Mouse (Mus musculus): ENCODE data around the gene Bdh1. TPM values are rescaled to one million over a fixed set of nuclear protein-coding genes. Genes with fewer than 3 reads are reported as not detected.

The Bdh1 gene
- polyA plus RNA-seq, 1 experiment from 2014 or later: 327 TPM

GRCm38 (mm10) chr16:31402096-31402495 is 20.0 kb upstream of the Bdh1 start:
- no peak for TF ChIP-seq CTCF (IDR thresholded peaks at IDR 0.05; ENCODE audit: low read depth)
- 45% methylated on average over 8 of the region's 8 CpGs for WGBS

GRCm38 (mm10) chr16:31403971-31404370 is 18.1 kb upstream of the Bdh1 start:
- H3K36me3 ChIP-seq (ENCODE audit: control insufficient read depth, insufficient read depth): no peaks in the 10 kb centered on the region
- H3K9ac ChIP-seq (ENCODE audit: low read depth, low read length): no peak overlapping the region
- H3K4me1 ChIP-seq (replicated peaks; ENCODE audit: control insufficient read depth, insufficient read depth, low read length): no peaks in the 10 kb centered on the region
- TF ChIP-seq CTCF (IDR thresholded peaks at IDR 0.05; ENCODE audit: low read depth): no peak
- H3K4me2 ChIP-seq (replicated peaks; ENCODE audit: low read depth): no peak overlapping the region
- H3K4me3 ChIP-seq (ENCODE audit: low read depth, low read length): no peak overlapping the region
- no peak for ATAC-seq
- H3K27ac ChIP-seq (ENCODE audit: low read depth, low read length): no peak overlapping the region
- 0 out of 2 replicates have a peak, but pooled peaks cover 2% of the 10 kb centered on the region for H3K9me3 ChIP-seq (ENCODE audit: control insufficient read depth)
- H3K27me3 ChIP-seq (replicated peaks; ENCODE audit: control insufficient read depth, insufficient read depth, low read length): no peaks in the 10 kb centered on the region
- 85% methylated on average over 4 of the region's 4 CpGs for WGBS

More at GRCm38 (mm10) chr16:31402096-31402495, 20.0 kb upstream of the Bdh1 start:
- ATAC-seq: no peak
- Histone ChIP-seq H3K4me2 (replicated peaks; ENCODE audit: low read depth) (no peak overlapping the region), H3K27ac (ENCODE audit: low read depth, low read length) (no peak overlapping the region), H3K9me3 (ENCODE audit: control insufficient read depth) (no peaks in the 10 kb centered on the region), H3K27me3 (replicated peaks; ENCODE audit: control insufficient read depth, insufficient read depth, low read length) (no peaks in the 10 kb centered on the region), H3K9ac (ENCODE audit: low read depth, low read length) (no peak overlapping the region), H3K4me3 (ENCODE audit: low read depth, low read length) (no peak overlapping the region), H3K4me1 (replicated peaks; ENCODE audit: control insufficient read depth, insufficient read depth, low read length) (no peaks in the 10 kb centered on the region), H3K36me3 (ENCODE audit: control insufficient read depth, insufficient read depth) (no peaks in the 10 kb centered on the region)

- H3K27me3 ChIP-seq (replicated peaks; ENCODE audit: control insufficient read depth, insufficient read depth, low read length): no peaks in the 10 kb centered on the region
- no peak overlapping the region for H3K9ac ChIP-seq (ENCODE audit: low read depth, low read length)
- no peaks in the 10 kb centered on the region for H3K4me1 ChIP-seq (replicated peaks; ENCODE audit: control insufficient read depth, insufficient read depth, low read length)
- H3K9me3 ChIP-seq (ENCODE audit: control insufficient read depth): 0 out of 2 replicates have a peak, but pooled peaks cover 2% of the 10 kb centered on the region
- no peak overlapping the region for H3K27ac ChIP-seq (ENCODE audit: low read depth, low read length)
- WGBS: 58% methylated on average over 1 of the region's 1 CpGs
- no peaks in the 10 kb centered on the region for H3K36me3 ChIP-seq (ENCODE audit: control insufficient read depth, insufficient read depth)
- TF ChIP-seq CTCF (IDR thresholded peaks at IDR 0.05; ENCODE audit: low read depth): peak; percentile 64
- no peak overlapping the region for H3K4me2 ChIP-seq (replicated peaks; ENCODE audit: low read depth)
- no peak overlapping the region for H3K4me3 ChIP-seq (ENCODE audit: low read depth, low read length)
- no peak for ATAC-seq
Measured at GRCm38 (mm10) chr16:31405040-31405439, 17.0 kb upstream of the Bdh1 start.

- Histone ChIP-seq H3K9ac (ENCODE audit: low read depth, low read length) (no peak overlapping the region), H3K27me3 (replicated peaks; ENCODE audit: control insufficient read depth, insufficient read depth, low read length) (no peaks in the 10 kb centered on the region), H3K27ac (ENCODE audit: low read depth, low read length) (no peak overlapping the region), H3K4me3 (ENCODE audit: low read depth, low read length) (no peak overlapping the region), H3K36me3 (ENCODE audit: control insufficient read depth, insufficient read depth) (no peaks in the 10 kb centered on the region), H3K4me1 (replicated peaks; ENCODE audit: control insufficient read depth, insufficient read depth, low read length) (no peaks in the 10 kb centered on the region), H3K9me3 (ENCODE audit: control insufficient read depth) (0 out of 2 replicates have a peak, but pooled peaks cover 2% of the 10 kb centered on the region), H3K4me2 (replicated peaks; ENCODE audit: low read depth) (no peak overlapping the region)
- ATAC-seq: no peak
- WGBS: 54% methylated on average over 3 of the region's 3 CpGs
- no peak for TF ChIP-seq CTCF (IDR thresholded peaks at IDR 0.05; ENCODE audit: low read depth)
Measured at GRCm38 (mm10) chr16:31407872-31408271, 14.2 kb upstream of the Bdh1 start.

- Histone ChIP-seq H3K9ac (ENCODE audit: low read depth, low read length) (no peak overlapping the region), H3K27ac (ENCODE audit: low read depth, low read length) (no peak overlapping the region), H3K9me3 (ENCODE audit: control insufficient read depth) (0 out of 2 replicates have a peak, but pooled peaks cover 2% of the 10 kb centered on the region), H3K4me2 (replicated peaks; ENCODE audit: low read depth) (no peak overlapping the region), H3K36me3 (ENCODE audit: control insufficient read depth, insufficient read depth) (no peaks in the 10 kb centered on the region), H3K4me3 (ENCODE audit: low read depth, low read length) (no peak overlapping the region), H3K27me3 (replicated peaks; ENCODE audit: control insufficient read depth, insufficient read depth, low read length) (no peaks in the 10 kb centered on the region), H3K4me1 (replicated peaks; ENCODE audit: control insufficient read depth, insufficient read depth, low read length) (no peaks in the 10 kb centered on the region)
- TF ChIP-seq CTCF (IDR thresholded peaks at IDR 0.05; ENCODE audit: low read depth): no peak
- no peak for ATAC-seq
- 44% methylated on average over 4 of the region's 4 CpGs for WGBS
Measured at GRCm38 (mm10) chr16:31410969-31411368, 11.1 kb upstream of the Bdh1 start.

- Histone ChIP-seq H3K36me3 (ENCODE audit: control insufficient read depth, insufficient read depth) (no peaks in the 10 kb centered on the region), H3K9ac (ENCODE audit: low read depth, low read length) (no peak overlapping the region), H3K27ac (ENCODE audit: low read depth, low read length) (no peak overlapping the region), H3K4me3 (ENCODE audit: low read depth, low read length) (no peak overlapping the region), H3K4me1 (replicated peaks; ENCODE audit: control insufficient read depth, insufficient read depth, low read length) (no peaks in the 10 kb centered on the region), H3K9me3 (ENCODE audit: control insufficient read depth) (0 out of 2 replicates have a peak, but pooled peaks cover 2% of the 10 kb centered on the region), H3K27me3 (replicated peaks; ENCODE audit: control insufficient read depth, insufficient read depth, low read length) (no peaks in the 10 kb centered on the region), H3K4me2 (replicated peaks; ENCODE audit: low read depth) (no peak overlapping the region)
- no peak for TF ChIP-seq CTCF (IDR thresholded peaks at IDR 0.05; ENCODE audit: low read depth)
- WGBS: 74% methylated on average over 14 of the region's 14 CpGs
- no peak for ATAC-seq
Measured at GRCm38 (mm10) chr16:31412321-31412720, 9.8 kb upstream of the Bdh1 start.

- Histone ChIP-seq H3K9me3 (ENCODE audit: control insufficient read depth) (0 out of 2 replicates have a peak, but pooled peaks cover under 1% of the 10 kb centered on the region), H3K27me3 (replicated peaks; ENCODE audit: control insufficient read depth, insufficient read depth, low read length) (no peaks in the 10 kb centered on the region), H3K4me2 (replicated peaks; ENCODE audit: low read depth) (no peak overlapping the region), H3K9ac (ENCODE audit: low read depth, low read length) (no peak overlapping the region), H3K4me1 (replicated peaks; ENCODE audit: control insufficient read depth, insufficient read depth, low read length) (no peaks in the 10 kb centered on the region), H3K4me3 (ENCODE audit: low read depth, low read length) (no peak overlapping the region), H3K36me3 (ENCODE audit: control insufficient read depth, insufficient read depth) (no peaks in the 10 kb centered on the region), H3K27ac (ENCODE audit: low read depth, low read length) (no peak overlapping the region)
- no peak for TF ChIP-seq CTCF (IDR thresholded peaks at IDR 0.05; ENCODE audit: low read depth)
- no peak for ATAC-seq
- 60% methylated on average over 3 of the region's 3 CpGs for WGBS
Measured at GRCm38 (mm10) chr16:31413777-31414176, 8.3 kb upstream of the Bdh1 start.

Data from intestine, postnatal 0 days (tissue).